Mouse (Mus musculus) large intestine, adult 2 months (tissue): ENCODE measurements at regions not wholly inside any gene's neighbourhood (a gene's known extent, or its start where the extent isn't known, plus 50 kb on each side); places are given as distances from the start of the nearest gene placed in this dataset.

Experiments used
- DNase-seq: peaks from one replicate; pipeline ENCODE4 v3.0.0-alpha.2; 2012; ENCODE audit warnings: low read depth, low spot score
- WGBS: fragments of 180-500 bp; shearing (Covaris S2); methylation state at CpG from one replicate; pipeline ENCODE4 v1.1.7; 2018; 5-methylcytosine and 5-hydroxymethylcytosine counted together

GRCm38 (mm10) chr2:71636134-71636533 lies 89.6 kb upstream of the Dlx2 start:
- WGBS: 96% methylated on average over 4 of the region's 4 CpGs
- no peak for DNase-seq

- 91% methylated on average over 4 of the region's 4 CpGs for WGBS
Measured at GRCm38 (mm10) chr2:71636590-71636989, 90.0 kb upstream of the Dlx2 start.

GRCm38 (mm10) chr2:71640251-71640650 lies 93.7 kb upstream of the Dlx2 start:
- 48% methylated on average over 5 of the region's 5 CpGs for WGBS
- no peak for DNase-seq

More at GRCm38 (mm10) chr2:71636590-71636989, 90.0 kb upstream of the Dlx2 start:
- DNase-seq: no peak

- 2% methylated on average over 6 of the region's 6 CpGs for WGBS
- no peak for DNase-seq
Measured at GRCm38 (mm10) chr2:71644038-71644470, 97.5 kb upstream of the Dlx2 start.

GRCm38 (mm10) chr2:71647914-71648497 lies 97.4 kb upstream of the Itga6 start:
- DNase-seq: no peak
- 74% methylated on average over 14 of the region's 14 CpGs for WGBS

GRCm38 (mm10) chr2:71651662-71652061 lies 93.8 kb upstream of the Itga6 start:
- no peak for DNase-seq
- WGBS: 62% methylated on average over 2 of the region's 2 CpGs

- WGBS: 44% methylated on average over 9 of the region's 9 CpGs
- DNase-seq: no peak
Measured at GRCm38 (mm10) chr2:71652261-71652801, 93.1 kb upstream of the Itga6 start.

- no peak for DNase-seq
- WGBS: 69% methylated on average over 8 of the region's 8 CpGs
Measured at GRCm38 (mm10) chr2:71654817-71655503, 90.5 kb upstream of the Itga6 start.

- WGBS: 25% methylated on average over 19 of the region's 19 CpGs
- DNase-seq: no peak
Measured at GRCm38 (mm10) chr2:71655504-71656390, 89.7 kb upstream of the Itga6 start.

GRCm38 (mm10) chr2:71656611-71657244 lies 88.7 kb upstream of the Itga6 start:
- no peak for DNase-seq
- WGBS: 78% methylated on average over 8 of the region's 8 CpGs

- DNase-seq: no peak
Measured at GRCm38 (mm10) chr2:71661438-71661837, 84.0 kb upstream of the Itga6 start.

- no peak for DNase-seq
- 95% methylated on average over 5 of the region's 5 CpGs for WGBS
Measured at GRCm38 (mm10) chr2:71661986-71662385, 83.4 kb upstream of the Itga6 start.

GRCm38 (mm10) chr2:71663453-71663852 lies 82.0 kb upstream of the Itga6 start:
- 74% methylated on average over 8 of the region's 8 CpGs for WGBS
- no peak for DNase-seq

- WGBS: 82% methylated on average over 2 of the region's 2 CpGs
- no peak for DNase-seq
Measured at GRCm38 (mm10) chr2:71666927-71667326, 78.5 kb upstream of the Itga6 start.

- 97% methylated on average over 3 of the region's 3 CpGs for WGBS
- DNase-seq: no peak
Measured at GRCm38 (mm10) chr2:71667746-71668145, 77.7 kb upstream of the Itga6 start.

GRCm38 (mm10) chr2:71670228-71670790 lies 75.1 kb upstream of the Itga6 start:
- 86% methylated on average over 6 of the region's 6 CpGs for WGBS
- DNase-seq: no peak

GRCm38 (mm10) chr2:71670882-71671281 lies 74.5 kb upstream of the Itga6 start:
- no peak for DNase-seq
- 74% methylated on average over 4 of the region's 4 CpGs for WGBS

GRCm38 (mm10) chr2:71673087-71673920 lies 72.1 kb upstream of the Itga6 start:
- WGBS: 71% methylated on average over 18 of the region's 18 CpGs
- DNase-seq: no peak

GRCm38 (mm10) chr2:71680746-71681145 lies 64.7 kb upstream of the Itga6 start:
- DNase-seq: no peak
- 61% methylated on average over 1 of the region's 1 CpGs for WGBS
